Mouse (Mus musculus) embryonic stem cell, embryonic (primary cell): ENCODE measurements around the gene Brinp1.

Source experiments
- CTCF ChIA-PET, 4 experiments: fragments of 300-600 bp in 2 of 4; fragments of 350-600 bp in 2 of 4; sonication (Branson Sonifier 250); formaldehyde crosslinking; loops; one replicate each; lab custom pipeline; 2022; ENCODE audit warnings: inconsistent platforms in 2 of 4; lab: Charles Lee
- POLR2A ChIA-PET, 4 experiments: fragments of 300-600 bp in 2 of 4; fragments of 350-600 bp in 2 of 4; sonication (Branson Sonifier 250); formaldehyde crosslinking; loops; one replicate each; lab custom pipeline; 2022; ENCODE audit warnings: antibody characterized with exemption in 4 of 4, inconsistent platforms in 1 of 4; lab: Charles Lee

Brinp1 gene

DNA sequence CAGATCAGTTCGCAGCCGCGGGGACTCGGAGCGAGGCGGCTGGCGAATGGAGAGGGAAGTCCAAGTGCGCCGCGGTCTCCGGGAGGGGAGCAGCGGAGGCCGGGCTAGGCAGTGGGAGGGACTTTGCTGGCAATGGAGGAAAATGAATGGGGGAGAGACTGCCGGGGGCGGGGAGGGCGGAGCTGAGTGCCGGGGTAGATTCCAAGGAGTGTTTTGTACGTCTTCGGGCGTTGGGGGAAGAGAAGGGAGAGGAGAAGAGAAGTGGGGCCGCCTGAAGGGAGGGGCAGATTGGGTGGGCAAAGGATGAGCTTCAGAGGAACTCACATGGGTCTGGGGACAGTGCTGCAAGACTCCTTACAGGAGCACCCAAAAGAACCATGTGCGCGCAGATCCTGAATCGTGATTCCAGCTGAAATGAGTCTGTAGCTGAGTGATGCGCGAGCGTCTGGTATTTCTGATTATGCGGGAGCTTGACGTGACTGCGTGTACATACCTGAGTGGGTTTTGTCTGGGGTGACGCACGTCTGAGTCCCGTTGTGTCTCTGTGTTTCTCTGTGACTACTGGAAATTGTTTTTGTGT lies at the start of gene Brinp1:
Gene Brinp1, minus strand, starts transcription at position 76 of the 580 bp plus-strand sequence.
- CTCF ChIA-PET = no interaction called here

DNA sequence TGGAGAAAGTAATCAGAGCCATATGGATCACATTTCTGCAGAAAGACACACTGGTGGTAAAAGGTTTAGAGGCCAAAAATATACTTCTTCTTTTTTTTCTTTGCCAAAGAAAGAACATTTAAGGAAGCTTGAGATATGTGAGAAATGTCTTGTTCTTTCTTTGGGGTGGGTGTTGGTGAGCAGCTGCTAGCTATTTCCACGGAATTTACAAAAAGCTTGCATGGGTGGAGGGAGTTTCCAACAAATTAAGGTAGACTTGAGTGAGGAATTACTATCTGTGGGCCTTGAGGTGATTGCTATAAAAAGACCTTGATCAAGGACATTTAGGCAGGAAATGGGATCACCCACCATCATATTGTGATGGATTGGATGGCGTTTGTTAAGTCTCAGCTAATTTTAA lies 3.1 kb upstream of the Brinp1 start:
- ChIA-PET POLR2A (no interaction called here), CTCF (no interaction called here)

More for the DNA sequence above, at the start of gene Brinp1:
- POLR2A ChIA-PET = no interaction called here

DNA sequence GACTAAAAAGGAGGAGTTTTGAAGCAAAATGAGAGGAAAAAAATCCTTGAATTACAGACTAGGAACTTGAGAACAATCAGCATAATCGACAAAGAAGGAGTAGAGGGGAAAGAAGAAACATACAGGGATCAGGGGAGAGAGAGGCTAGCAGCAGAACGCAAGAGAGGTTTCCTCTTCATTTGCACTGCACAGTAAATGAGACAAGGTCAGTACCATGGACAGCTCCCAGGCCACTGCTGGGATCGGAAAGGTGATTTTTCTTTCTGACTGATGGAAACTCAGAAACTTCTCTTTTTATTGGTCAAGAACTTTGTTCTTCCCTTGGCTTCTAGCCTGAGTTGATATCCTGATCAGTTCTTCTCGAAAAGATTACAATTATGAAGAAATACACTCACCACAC lies 1.4 kb upstream of the Brinp1 start:
- POLR2A ChIA-PET = no interaction called here

GRCm38 (mm10) chr4:68953667-68954321 lies 403 bp downstream of the Brinp1 start:
- POLR2A ChIA-PET = no interaction called here
- CTCF ChIA-PET = no interaction called here

More for the DNA sequence above, 1.4 kb upstream of the Brinp1 start:
- CTCF ChIA-PET = no interaction called here

GRCm38 (mm10) chr4:68953131-68953551 lies 1.1 kb downstream of the Brinp1 start:
- POLR2A ChIA-PET = no interaction called here
- CTCF ChIA-PET = no interaction called here

GRCm38 (mm10) chr4:68950556-68950955 lies 3.6 kb downstream of the Brinp1 start:
- POLR2A ChIA-PET = no interaction called here

DNA sequence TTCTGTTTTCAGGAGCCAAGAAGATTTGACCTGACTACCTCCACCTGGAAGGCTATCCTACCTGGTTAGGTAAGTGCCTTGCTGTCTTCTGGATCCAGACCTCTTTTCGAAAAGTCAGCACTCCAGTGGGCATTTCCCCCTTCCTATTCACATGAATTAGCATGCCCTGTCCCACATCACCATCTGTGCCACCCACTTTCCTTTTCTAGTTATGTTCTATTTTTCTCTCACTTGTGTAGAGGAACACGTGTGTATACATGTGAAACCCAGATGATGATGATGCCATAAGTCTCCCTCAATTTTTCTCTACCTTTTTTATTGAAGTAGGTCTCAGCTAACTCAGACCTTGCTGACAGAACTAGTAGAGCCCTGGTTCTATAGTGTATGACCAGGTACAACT lies 11.3 kb downstream of the Brinp1 start:
- POLR2A ChIA-PET = no interaction called here
- CTCF ChIA-PET = no interaction called here

More at GRCm38 (mm10) chr4:68950556-68950955, 3.6 kb downstream of the Brinp1 start:
- CTCF ChIA-PET = interaction anchor here in 2 of 4 experiments (0.6 to 0.7 kb wide), 2 partner anchors 516 to 905 kb away, joined by 3 read pairs; no protein-coding TSS in a partner anchor

DNA sequence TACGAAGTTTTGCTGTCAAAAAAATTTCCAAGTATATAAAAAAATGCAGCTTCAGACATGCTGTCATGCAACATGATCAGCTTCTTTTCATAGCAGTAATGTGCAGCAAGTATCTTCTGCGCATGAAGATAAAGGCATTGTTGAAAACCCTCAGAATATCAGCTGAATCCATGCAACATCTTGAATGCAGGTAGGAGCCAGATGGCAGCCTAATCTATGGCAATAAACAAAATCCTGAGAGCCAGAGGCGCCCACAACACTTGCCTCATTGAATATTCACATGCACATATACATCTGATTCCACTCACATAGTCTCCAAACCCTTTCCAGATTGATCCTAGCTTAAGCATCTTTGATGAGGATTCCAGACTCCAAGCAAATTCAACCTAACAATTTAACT lies 24.2 kb downstream of the Brinp1 start:
- POLR2A ChIA-PET = no interaction called here
- CTCF ChIA-PET = no interaction called here

DNA sequence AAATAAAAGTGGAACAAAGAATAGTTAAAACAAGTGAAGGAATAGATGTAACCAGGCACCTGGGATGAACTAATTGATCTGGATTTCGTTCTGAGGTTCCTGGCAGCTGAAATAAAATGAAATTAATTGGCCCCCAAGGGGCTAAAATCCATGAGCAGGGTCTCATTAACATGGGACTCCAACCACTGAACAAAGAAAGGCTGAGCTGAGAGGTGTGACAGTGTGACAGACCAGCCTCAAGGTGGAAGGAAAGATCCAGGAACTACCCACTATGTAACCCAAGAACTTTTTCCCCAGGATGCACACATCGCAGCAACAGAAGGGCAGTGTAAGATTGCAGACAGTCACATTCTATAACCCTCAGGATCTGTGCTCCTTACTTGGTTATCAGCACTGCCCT lies 28.1 kb downstream of the Brinp1 start:
- ChIA-PET POLR2A (no interaction called here), CTCF (no interaction called here)

DNA sequence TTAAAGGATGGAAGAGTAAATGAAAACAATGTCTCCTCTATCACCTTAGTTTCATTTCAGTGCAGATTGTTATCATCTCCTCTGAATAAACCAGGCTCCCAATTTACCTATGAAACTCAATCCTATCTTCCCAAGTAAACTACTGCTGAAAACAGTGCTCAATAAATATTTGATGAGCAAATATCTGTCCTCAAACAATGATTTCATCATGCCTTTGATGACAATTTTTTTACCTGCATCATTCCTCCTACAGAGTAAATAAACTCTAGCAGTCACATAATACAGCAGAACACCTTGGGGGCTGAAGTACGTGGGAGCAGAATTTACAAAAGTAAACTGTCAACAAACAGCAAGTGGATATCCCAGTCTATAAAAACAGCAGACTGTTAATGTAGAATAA lies 31.3 kb downstream of the Brinp1 start:
- CTCF ChIA-PET = no interaction called here
- POLR2A ChIA-PET = no interaction called here

DNA sequence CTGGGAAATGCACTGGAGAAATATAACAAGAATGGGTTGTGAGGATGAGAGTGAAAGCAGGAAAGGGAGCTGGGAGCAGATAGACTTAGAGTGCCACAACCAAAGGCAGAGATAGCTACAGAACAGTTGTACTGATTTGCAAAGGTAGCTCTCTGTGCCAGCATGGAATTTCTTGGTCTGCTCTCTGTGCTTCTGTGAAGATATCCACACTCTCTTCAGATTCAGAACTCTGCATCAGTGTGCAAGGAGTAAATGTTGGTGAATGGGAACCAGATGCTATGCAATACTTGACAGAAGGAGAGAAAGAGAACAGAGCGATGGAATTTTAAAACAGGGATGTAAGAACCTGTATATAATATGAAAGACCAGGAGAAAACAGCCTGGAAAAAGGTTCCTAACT lies 31.7 kb downstream of the Brinp1 start:
- ChIA-PET CTCF (no interaction called here), POLR2A (no interaction called here)

DNA sequence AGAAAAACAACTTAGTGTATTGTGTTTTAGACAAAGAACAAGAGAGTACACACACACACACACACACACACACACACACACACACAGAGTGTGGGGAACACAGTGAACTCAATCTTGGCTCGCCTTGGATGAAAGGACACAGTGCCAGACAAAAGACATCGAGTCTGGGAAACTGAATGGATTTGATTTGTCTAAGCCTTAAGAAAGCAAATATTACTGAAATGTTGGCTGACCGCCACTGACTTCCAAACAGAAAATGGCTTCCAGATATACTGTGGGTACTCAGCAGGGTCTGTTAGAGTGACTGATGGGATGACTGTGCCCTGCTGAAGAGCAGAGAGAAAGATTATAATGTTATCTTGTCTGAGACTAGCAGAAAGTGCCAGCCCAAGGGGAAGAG lies 34.1 kb downstream of the Brinp1 start:
- POLR2A ChIA-PET = no interaction called here
- CTCF ChIA-PET = no interaction called here

DNA sequence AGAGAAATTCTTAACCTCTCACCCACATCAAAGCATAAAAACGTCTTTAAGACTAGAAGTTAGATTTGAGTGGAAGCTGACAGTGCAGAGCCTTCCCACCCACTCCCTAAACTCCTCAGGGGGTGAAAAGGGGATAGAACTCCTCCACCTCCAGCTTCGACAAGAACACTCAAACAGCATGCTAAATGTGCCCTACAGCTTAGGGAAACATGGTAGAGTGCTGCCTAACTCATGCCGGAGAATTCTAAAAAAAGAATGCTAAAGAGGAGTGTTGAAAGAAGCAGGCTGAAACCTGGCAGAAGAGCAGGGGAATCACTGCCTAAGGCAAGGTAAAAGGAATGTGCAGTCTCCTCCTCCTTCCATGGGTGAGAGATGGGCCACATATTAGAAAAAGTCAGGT lies 43.3 kb downstream of the Brinp1 start:
- CTCF ChIA-PET = no interaction called here
- POLR2A ChIA-PET = no interaction called here

DNA sequence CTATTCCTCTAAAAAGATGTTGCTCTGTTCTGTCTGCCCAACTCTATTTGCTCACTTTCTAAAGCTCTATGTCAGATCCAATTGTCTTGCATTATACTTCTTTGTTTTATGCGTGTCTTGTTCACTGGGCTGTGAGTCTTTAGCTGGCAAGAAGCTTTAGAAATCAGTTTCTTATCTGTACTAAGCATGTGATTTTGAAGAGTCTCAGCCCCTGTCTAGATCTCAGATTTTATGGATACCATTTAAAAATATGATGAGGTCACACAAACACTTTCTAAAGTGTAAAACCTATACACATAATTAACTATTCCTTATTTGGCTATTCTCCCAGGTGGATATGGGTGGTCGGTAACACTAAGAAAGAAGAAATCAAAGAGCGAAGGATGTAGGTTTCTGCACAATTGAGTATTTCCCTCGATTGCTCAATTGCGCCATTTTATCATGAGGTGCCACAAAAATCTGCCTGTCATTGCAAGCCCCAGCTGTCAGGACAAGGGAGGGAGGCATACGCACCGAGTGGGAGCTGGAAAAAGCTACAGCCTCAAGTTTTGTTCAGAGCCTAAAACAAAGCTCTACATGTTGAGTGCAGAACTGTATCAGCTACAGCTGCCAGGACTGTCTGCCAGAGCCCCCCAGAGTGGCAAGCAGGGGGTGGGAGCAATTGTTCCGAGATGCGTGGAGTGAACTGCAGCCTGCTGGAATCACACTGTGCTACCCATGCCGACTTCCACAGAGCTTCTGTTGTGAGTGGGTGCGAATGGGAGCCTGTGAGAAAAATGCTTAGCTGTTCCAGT lies 47.6 kb downstream of the Brinp1 start:
- ChIA-PET CTCF (no interaction called here), POLR2A (no interaction called here)

GRCm38 (mm10) chr4:68890526-68890925 lies 63.7 kb downstream of the Brinp1 start:
- CTCF ChIA-PET = no interaction called here
- POLR2A ChIA-PET = no interaction called here

DNA sequence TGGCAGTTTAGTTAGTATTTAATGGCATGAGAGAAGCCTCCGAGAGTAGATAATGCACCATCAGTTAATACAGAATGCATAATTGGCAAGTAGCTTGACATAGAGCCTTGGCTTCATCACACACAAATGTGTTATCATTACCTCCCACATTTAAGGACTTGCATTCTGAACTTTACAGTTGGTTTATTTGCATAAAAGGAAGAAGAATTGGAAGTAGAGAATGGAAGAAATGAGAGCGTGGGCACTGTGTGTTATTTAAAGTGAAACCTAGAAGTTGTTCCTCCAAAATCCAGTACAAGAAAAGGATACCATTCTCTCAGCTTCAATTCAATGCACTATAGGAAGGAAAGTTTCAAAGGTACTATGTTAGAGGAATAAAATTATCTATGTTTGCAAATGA lies 67.9 kb downstream of the Brinp1 start:
- POLR2A ChIA-PET = no interaction called here
- CTCF ChIA-PET = no interaction called here

DNA sequence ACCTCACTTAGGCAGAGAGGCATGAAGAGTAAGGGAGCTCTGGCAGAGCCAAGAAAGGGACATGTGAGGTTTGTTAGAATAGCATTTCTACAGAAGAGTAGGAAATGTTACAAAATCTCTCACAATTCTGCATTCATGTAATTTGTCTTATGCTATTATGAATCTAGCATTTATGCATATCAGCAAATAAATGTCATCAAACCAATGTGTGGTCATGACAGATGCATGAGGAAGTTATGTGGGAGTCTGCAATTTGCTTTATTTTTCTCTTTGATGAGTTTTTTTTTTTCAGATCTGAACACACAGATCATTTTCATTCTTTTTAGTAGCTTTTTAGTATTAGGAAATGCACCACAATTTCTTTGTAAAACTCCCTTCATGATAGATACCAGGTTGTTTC lies 82.2 kb downstream of the Brinp1 start:
- POLR2A ChIA-PET = no interaction called here
- CTCF ChIA-PET = no interaction called here

- ChIA-PET POLR2A (no interaction called here), CTCF (no interaction called here)
Observed at GRCm38 (mm10) chr4:68865135-68865767, 88.9 kb downstream of the Brinp1 start.

GRCm38 (mm10) chr4:68864668-68865067 lies 89.5 kb downstream of the Brinp1 start:
- ChIA-PET CTCF (no interaction called here), POLR2A (no interaction called here)

- ChIA-PET CTCF (no interaction called here), POLR2A (no interaction called here)
Observed at GRCm38 (mm10) chr4:68856868-68857267, 97.3 kb downstream of the Brinp1 start.
